Mouse (Mus musculus): ENCODE measurements at regions not wholly inside any gene's neighbourhood (a gene's known extent, or its start where the extent isn't known, plus 50 kb on each side); places are given as distances from the start of the nearest gene placed in this dataset.

DNA sequence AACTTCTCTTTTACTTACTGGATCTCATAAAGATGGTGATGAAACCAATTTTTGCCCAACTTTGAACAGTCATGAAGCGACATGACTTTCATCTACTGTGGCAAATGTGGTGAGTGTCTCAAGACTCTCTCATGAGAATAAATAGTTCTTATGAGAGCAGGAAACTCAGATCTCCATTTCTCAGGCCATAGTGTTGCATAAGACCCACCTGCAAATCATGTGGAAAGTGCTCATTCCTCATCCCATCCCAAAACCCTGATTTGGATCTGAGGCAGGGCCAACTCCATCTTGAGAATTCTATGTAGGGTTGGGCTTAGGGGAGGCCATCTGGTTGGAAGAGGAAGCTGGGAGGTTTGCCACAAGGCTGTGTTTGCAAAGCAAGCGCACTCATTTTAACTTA lies 92.5 kb upstream of the Galnt5 start:
- Histone ChIP-seq H3K9me3 (replicated peaks; ENCODE audit: insufficient read depth, low read length) (no peaks in the 10 kb centered on the region), H3K36me3 (ENCODE audit: control insufficient read depth in 1 of 2, insufficient read depth in 2 of 2, low read length in 2 of 2) (no peaks in the 10 kb centered on the region), H3K79me2 (ENCODE audit: control insufficient read depth, insufficient read depth, low read length, poor library complexity) (no peaks in the 10 kb centered on the region), H3K4me3 (ENCODE audit: control insufficient read depth in 1 of 2, insufficient read depth in 1 of 2, low read depth in 2 of 2, low read length in 2 of 2) (no peak overlapping the region), H3K9ac (ENCODE audit: control insufficient read depth, low read depth, low read length, poor library complexity, severe bottlenecking) (no peak overlapping the region), H3K4me1 (ENCODE audit: control insufficient read depth in 1 of 2, insufficient read depth in 2 of 2, low read length in 2 of 2) (no peaks in the 10 kb centered on the region), H3K27ac (ENCODE audit: control insufficient read depth, low read depth, low read length) (no peak overlapping the region), H3K27me3 (ENCODE audit: control insufficient read depth in 1 of 2, insufficient read depth in 2 of 2, low read length in 2 of 2) (no peaks in the 10 kb centered on the region; a peak in 1 of 4 replicates)
- TF ChIP-seq TCF12 (IDR thresholded peaks at IDR 0.05; ENCODE audit: low read depth, low read length) (no peak), MXI1 (IDR thresholded peaks at IDR 0.05; ENCODE audit: low read depth, low read length) (no peak), ELF1 (IDR thresholded peaks at IDR 0.05; ENCODE audit: low read depth, low read length) (no peak), UBTF (IDR thresholded peaks at IDR 0.05; ENCODE audit: borderline replicate concordance, insufficient read depth, low read depth, low read length) (no peak), E2F4 (IDR thresholded peaks at IDR 0.05; ENCODE audit: borderline replicate concordance, low read depth, low read length) (no peak), NELFE (IDR thresholded peaks at IDR 0.05; ENCODE audit: low read depth, low read length) (no peak), USF1 (IDR thresholded peaks at IDR 0.05; ENCODE audit: low read depth, low read length) (no peak), CTCF (IDR thresholded peaks at IDR 0.05 in 2 of 3, conservative IDR thresholded peaks at IDR 0.05 in 1 of 3; ENCODE audit: control insufficient read depth in 1 of 3, insufficient read depth in 1 of 3, low read depth in 2 of 3, low read length in 3 of 3, poor library complexity in 1 of 3, severe bottlenecking in 1 of 3) (no peak), MAZ (IDR thresholded peaks at IDR 0.05; ENCODE audit: low read depth, low read length) (no peak)
- no peak for DNase-seq (ENCODE audit: low read depth, low spot score)

DNA sequence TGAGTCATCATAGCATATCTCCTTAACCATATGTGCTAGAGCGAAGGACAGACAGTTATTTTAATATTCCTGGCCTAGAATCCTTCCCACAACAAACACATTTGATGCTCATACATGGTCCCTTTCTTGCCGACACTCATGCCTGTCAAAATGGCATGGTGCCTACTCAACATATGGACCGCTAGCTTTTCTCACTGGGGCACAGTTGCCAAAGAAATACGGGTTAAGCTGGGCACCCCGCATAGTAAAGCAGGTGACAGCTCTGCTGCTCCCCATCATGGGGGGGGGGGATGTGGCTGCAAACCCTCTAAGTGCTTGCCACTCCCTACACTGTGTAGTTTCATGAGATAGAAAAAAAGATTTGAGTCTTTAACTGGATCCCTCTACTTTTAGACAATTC lies 90.7 kb upstream of the Galnt5 start:
- H3K9ac ChIP-seq (ENCODE audit: control insufficient read depth, low read depth, low read length, poor library complexity, severe bottlenecking) = no peak overlapping the region
- no peaks in the 10 kb centered on the region; a peak in 1 of 4 replicates for H3K27me3 ChIP-seq (ENCODE audit: control insufficient read depth in 1 of 2, insufficient read depth in 2 of 2, low read length in 2 of 2)
- H3K4me3 ChIP-seq (ENCODE audit: control insufficient read depth in 1 of 2, insufficient read depth in 1 of 2, low read depth in 2 of 2, low read length in 2 of 2) = no peak overlapping the region
- no peaks in the 10 kb centered on the region for H3K4me1 ChIP-seq (ENCODE audit: control insufficient read depth in 1 of 2, insufficient read depth in 2 of 2, low read length in 2 of 2)
- no peak overlapping the region for H3K27ac ChIP-seq (ENCODE audit: control insufficient read depth, low read depth, low read length)
- no peaks in the 10 kb centered on the region for H3K36me3 ChIP-seq (ENCODE audit: control insufficient read depth in 1 of 2, insufficient read depth in 2 of 2, low read length in 2 of 2)
- no peaks in the 10 kb centered on the region for H3K79me2 ChIP-seq (ENCODE audit: control insufficient read depth, insufficient read depth, low read length, poor library complexity)
- no peaks in the 10 kb centered on the region for H3K9me3 ChIP-seq (replicated peaks; ENCODE audit: insufficient read depth, low read length)
- TF ChIP-seq NRF1 (IDR thresholded peaks at IDR 0.05; ENCODE audit: insufficient read depth, low read depth, low read length, poor library complexity, severe bottlenecking) (no peak), MAZ (IDR thresholded peaks at IDR 0.05; ENCODE audit: low read depth, low read length) (no peak), TCF12 (IDR thresholded peaks at IDR 0.05; ENCODE audit: low read depth, low read length) (no peak), RAD21 (IDR thresholded peaks at IDR 0.05; ENCODE audit: low read depth, low read length) (no peak), ZNF384 (IDR thresholded peaks at IDR 0.05; ENCODE audit: low read depth, low read length) (no peak), GABPA (IDR thresholded peaks at IDR 0.05; ENCODE audit: low read depth, low read length) (no peak), HCFC1 (IDR thresholded peaks at IDR 0.05; ENCODE audit: low read depth, low read length) (no peak), CHD2 (IDR thresholded peaks at IDR 0.05; ENCODE audit: low read length) (no peak), MYC (IDR thresholded peaks at IDR 0.05; ENCODE audit: low read depth, low read length) (no peak), NELFE (IDR thresholded peaks at IDR 0.05; ENCODE audit: low read depth, low read length) (no peak), MAFK (IDR thresholded peaks at IDR 0.05; ENCODE audit: borderline replicate concordance, low read depth, low read length) (no peak), POLR2AphosphoS5 (IDR thresholded peaks at IDR 0.05; ENCODE audit: borderline replicate concordance, low read depth, low read length) (no peak), JUND (IDR thresholded peaks at IDR 0.05; ENCODE audit: low read depth, low read length) (no peak), USF2 (IDR thresholded peaks at IDR 0.05; ENCODE audit: borderline replicate concordance in 1 of 2, insufficient read depth in 1 of 2, low read depth in 1 of 2, low read length in 2 of 2) (no peak), POLR2AphosphoS2 (IDR thresholded peaks at IDR 0.05; ENCODE audit: low read length) (no peak), USF1 (IDR thresholded peaks at IDR 0.05; ENCODE audit: low read depth, low read length) (no peak), SMC3 (IDR thresholded peaks at IDR 0.05; ENCODE audit: low read depth, low read length) (no peak), KAT2A (conservative IDR thresholded peaks at IDR 0.05; ENCODE audit: low read depth, low read length) (no peak), ETS1 (IDR thresholded peaks at IDR 0.05; ENCODE audit: low read depth, low read length) (no peak)
- no peak for DNase-seq (ENCODE audit: low read depth, low spot score)

Measured in MEL (cell line).